Mouse (Mus musculus) ES-E14 (cell line): ENCODE results near the gene Elfn2. TPM values are rescaled to one million over a fixed set of nuclear protein-coding genes. Genes with fewer than 3 reads are reported as not detected.

Experiments
- DNase-seq: peaks from one replicate; pipeline ENCODE4 v3.0.0-alpha.2; 2013; ENCODE audit warnings: low read depth, low spot score
- H3K27ac ChIP-seq: 2 replicates; pipeline ENCODE4 v1.5.1; 2012; ENCODE audit warnings: low read depth, mild to moderate bottlenecking, low read length, moderate library complexity, mixed read lengths; ENCODE audit not compliant: poor library complexity, insufficient read depth, severe bottlenecking
- H3K36me3 ChIP-seq: 2 replicates; pipeline ENCODE4 v1.6.1; 2012; ENCODE audit warnings: mild to moderate bottlenecking, low read length, moderate library complexity, mixed read lengths; ENCODE audit not compliant: control insufficient read depth, poor library complexity, insufficient read depth, severe bottlenecking
- H3K4me1 ChIP-seq, 2 experiments: fragments of 150-350 bp in 1 of 2; sonication (generic) in 1 of 2; 2 replicates each; pipeline ENCODE4 v1.6.1; 2012; ENCODE audit warnings: low read length in 2 of 2, mild to moderate bottlenecking in 1 of 2, mixed read lengths in 1 of 2; ENCODE audit not compliant: control insufficient read depth in 2 of 2, insufficient read depth in 2 of 2, poor library complexity in 1 of 2
- H3K4me3 ChIP-seq, 2 experiments: fragments of 150-350 bp in 1 of 2; sonication (generic) in 1 of 2; 2 replicates each; pipeline ENCODE4 v1.5.1; 2012; ENCODE audit warnings: low read length in 2 of 2, low read depth in 1 of 2, mild to moderate bottlenecking in 1 of 2, mixed read lengths in 1 of 2; ENCODE audit not compliant: insufficient read depth in 1 of 2, poor library complexity in 1 of 2, severe bottlenecking in 1 of 2
- H3K9ac ChIP-seq: 2 replicates; pipeline ENCODE4 v1.6.1; 2012; ENCODE audit warnings: low read depth, mild to moderate bottlenecking, low read length, mixed read lengths; ENCODE audit not compliant: poor library complexity, insufficient read depth, severe bottlenecking
- H3K9me3 ChIP-seq: fragments of 150-350 bp; sonication (generic); 2 replicates; pipeline ENCODE4 v1.6.1; 2012; ENCODE audit warnings: low read depth, mild to moderate bottlenecking, low read length; ENCODE audit not compliant: control insufficient read depth, insufficient read depth
- CHD2 ChIP-seq: IDR thresholded peaks from 2 replicates; pipeline ENCODE4 v1.6.1; 2014; ENCODE audit warnings: mild to moderate bottlenecking, low read depth, low read length, inconsistent platforms
- HCFC1 ChIP-seq: IDR thresholded peaks from 2 replicates; pipeline ENCODE4 v1.6.1; 2012; ENCODE audit warnings: low read length, inconsistent platforms, borderline replicate concordance; ENCODE audit not compliant: insufficient read depth
- MAFK ChIP-seq: IDR thresholded peaks from 2 replicates; pipeline ENCODE4 v1.6.1; 2014; ENCODE audit warnings: mild to moderate bottlenecking, low read depth, low read length, inconsistent platforms; ENCODE audit not compliant: insufficient read depth
- ZC3H11A ChIP-seq: IDR thresholded peaks from 2 replicates; pipeline ENCODE4 v1.6.1; 2012; ENCODE audit warnings: low read depth, mild to moderate bottlenecking, inconsistent platforms, low read length, borderline replicate concordance
- ZNF384 ChIP-seq: IDR thresholded peaks from 2 replicates; pipeline ENCODE4 v1.6.1; 2012; ENCODE audit warnings: low read depth, low read length, inconsistent platforms
- in situ Hi-C, 2 experiments: fragments of 600-800 bp; cut with MboI; formaldehyde crosslinking; loops; one replicate each; pipeline ENCODE4 v1.15.1; 2025; ENCODE audit warnings: low sequenced_read_pairs in 2 of 2, inconsistent platforms in 1 of 2; ENCODE audit not compliant: unreplicated experiment in 2 of 2
- total RNA-seq: library from RNA; depleted of rRNA; stranded (reverse); fragments of 300-350 nt; gene quantifications from 2 replicates; pipeline ENCODE4 v1.2.3, GENCODE M21; 2012

The Elfn2 gene
- total RNA-seq, 1 experiment = 0.09 TPM

- TF ChIP-seq HCFC1 = no peak
- no peak for TF ChIP-seq ZNF384
- TF ChIP-seq ZC3H11A = no peak
- TF ChIP-seq MAFK = no peak
- TF ChIP-seq CHD2 = no peak
- DNase-seq = no peak
- Histone ChIP-seq H3K9ac (no peak overlapping the region), H3K36me3 (no peaks in the 10 kb centered on the region), H3K4me3 (no peak overlapping the region), H3K9me3 (no peaks in the 10 kb centered on the region), H3K4me1 (no peaks in the 10 kb centered on the region; a peak in 1 of 4 replicates), H3K27ac (no peak overlapping the region)
- in situ Hi-C loops = no loop called here
Observed at GRCm38 (mm10) chr15:78670341-78670740, 48.2 kb downstream of the Elfn2 start.

- H3K9me3 ChIP-seq = no peaks in the 10 kb centered on the region
- H3K4me1 ChIP-seq = no peaks in the 10 kb centered on the region; a peak in 1 of 4 replicates
- in situ Hi-C loops = no loop called here
- TF ChIP-seq ZNF384 (no peak), MAFK (no peak), HCFC1 (no peak), ZC3H11A (no peak), CHD2 (no peak)
- no peak overlapping the region for H3K27ac ChIP-seq
- H3K9ac ChIP-seq = no peak overlapping the region
- H3K4me3 ChIP-seq = no peak overlapping the region
- no peak for DNase-seq
- H3K36me3 ChIP-seq = no peaks in the 10 kb centered on the region
Observed at GRCm38 (mm10) chr15:78669221-78669871, 49.2 kb downstream of the Elfn2 start.

DNA sequence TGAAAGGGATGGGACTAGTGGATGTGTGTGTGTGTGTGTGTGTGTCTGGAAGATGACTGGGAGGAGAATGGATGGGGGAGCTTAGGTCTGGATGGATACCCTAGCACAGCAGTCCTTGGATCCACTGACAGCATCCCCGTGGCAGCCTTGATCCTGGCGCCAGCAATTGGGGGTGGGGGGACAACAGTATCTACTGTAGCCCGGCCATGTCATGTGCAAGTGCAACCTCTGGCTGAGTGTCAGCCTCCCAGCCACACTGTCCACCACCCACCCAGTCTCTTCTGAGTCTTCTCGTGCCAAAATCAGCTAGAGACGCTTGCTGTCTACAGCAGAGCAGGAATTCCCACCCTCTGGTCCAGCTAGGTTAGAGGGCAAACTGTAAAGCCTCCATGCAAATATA, 54.3 kb downstream of the Elfn2 start:
- Histone ChIP-seq H3K4me3 (no peak overlapping the region), H3K9me3 (no peaks in the 10 kb centered on the region), H3K4me1 (no peaks in the 10 kb centered on the region), H3K9ac (no peak overlapping the region), H3K27ac (no peak overlapping the region), H3K36me3 (no peaks in the 10 kb centered on the region)
- no peak for DNase-seq
- no peak for TF ChIP-seq ZC3H11A
- no peak for TF ChIP-seq ZNF384
- no peak for TF ChIP-seq MAFK
- TF ChIP-seq HCFC1 = no peak
- no peak for TF ChIP-seq CHD2
- in situ Hi-C loops = no loop called here

GRCm38 (mm10) chr15:78651169-78651568, 67.4 kb downstream of the Elfn2 start:
- Histone ChIP-seq H3K4me3 (no peak overlapping the region), H3K36me3 (no peaks in the 10 kb centered on the region), H3K27ac (no peak overlapping the region), H3K9me3 (no peaks in the 10 kb centered on the region), H3K9ac (no peak overlapping the region), H3K4me1 (no peaks in the 10 kb centered on the region; a peak in 1 of 4 replicates)
- no peak for DNase-seq
- in situ Hi-C loops = no loop called here
- TF ChIP-seq ZC3H11A (no peak), HCFC1 (no peak), CHD2 (no peak), MAFK (no peak), ZNF384 (no peak)

- in situ Hi-C loops = no loop called here
- Histone ChIP-seq H3K27ac (no peak overlapping the region), H3K9ac (no peak overlapping the region), H3K4me1 (no peaks in the 10 kb centered on the region), H3K4me3 (no peak overlapping the region), H3K36me3 (no peaks in the 10 kb centered on the region), H3K9me3 (no peaks in the 10 kb centered on the region)
- TF ChIP-seq ZC3H11A (no peak), ZNF384 (no peak), HCFC1 (no peak), MAFK (no peak), CHD2 (no peak)
- no peak for DNase-seq
Observed at GRCm38 (mm10) chr15:78647746-78648145, 70.8 kb downstream of the Elfn2 start.
